Mouse (Mus musculus) macrophage (primary cell): ENCODE results near the gene Gimap3. TPM values are rescaled to one million over a fixed set of nuclear protein-coding genes. Genes with fewer than 3 reads are reported as not detected.

ENCODE experiments used
- H3K27ac ChIP-seq: fragments of 350-480 bp; formaldehyde crosslinking; 2 replicates; pipeline ENCODE4 v1.9.0; 2021
- H3K36me3 ChIP-seq: fragments of 350-480 bp; formaldehyde crosslinking; 2 replicates; pipeline ENCODE4 v1.9.0; 2021; ENCODE audit errors: inconsistent target
- H3K4me3 ChIP-seq: fragments of 350-480 bp; formaldehyde crosslinking; 2 replicates; pipeline ENCODE4 v1.9.0; 2021; ENCODE audit errors: inconsistent target
- H3K79me2 ChIP-seq: fragments of 350-480 bp; formaldehyde crosslinking; 2 replicates; pipeline ENCODE4 v1.9.0; 2021; ENCODE audit errors: inconsistent target
- WGBS: methylation state at CpG from one replicate; pipeline ENCODE4 v1.1.7; 2026; ENCODE audit warnings: inconsistent platforms; ENCODE audit not compliant: missing documents; 5-methylcytosine and 5-hydroxymethylcytosine counted together
- polyA plus RNA-seq: library from polyadenylated mRNA; stranded (reverse); fragments of 250-400 nt; gene quantifications from 3 replicates; pipeline ENCODE4 v1.2.4, GENCODE M21; 2018; ENCODE audit warnings: inconsistent platforms

Gimap3 gene
- polyA plus RNA-seq, 1 experiment from 2014 or later, result 0.32 TPM

DNA sequence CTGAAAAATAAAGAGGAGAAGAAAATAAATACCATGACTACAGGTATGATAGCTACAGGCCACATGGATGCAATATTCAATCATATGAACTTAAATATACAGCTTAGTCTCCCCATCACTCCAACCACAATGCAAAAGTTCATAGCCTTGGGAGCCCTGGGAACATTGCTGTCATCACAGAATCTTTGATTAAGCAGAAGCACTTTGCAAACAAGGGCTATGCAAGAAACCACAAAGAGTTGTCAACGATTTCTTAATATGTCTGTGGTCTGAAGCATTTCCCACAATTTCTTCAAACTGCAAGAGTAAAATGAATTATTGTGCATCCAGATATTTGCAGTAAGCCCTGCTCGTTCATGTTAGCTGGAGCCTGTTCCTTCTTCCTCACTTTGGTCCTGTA, 33.6 kb downstream of the Gimap3 start:
- WGBS, result 0% methylated on average over 2 of the region's 2 CpGs
- H3K27ac ChIP-seq, result no peak overlapping the region
- H3K36me3 ChIP-seq, result no peaks in the 10 kb centered on the region
- H3K79me2 ChIP-seq, result no peaks in the 10 kb centered on the region
- no peak overlapping the region for H3K4me3 ChIP-seq

DNA sequence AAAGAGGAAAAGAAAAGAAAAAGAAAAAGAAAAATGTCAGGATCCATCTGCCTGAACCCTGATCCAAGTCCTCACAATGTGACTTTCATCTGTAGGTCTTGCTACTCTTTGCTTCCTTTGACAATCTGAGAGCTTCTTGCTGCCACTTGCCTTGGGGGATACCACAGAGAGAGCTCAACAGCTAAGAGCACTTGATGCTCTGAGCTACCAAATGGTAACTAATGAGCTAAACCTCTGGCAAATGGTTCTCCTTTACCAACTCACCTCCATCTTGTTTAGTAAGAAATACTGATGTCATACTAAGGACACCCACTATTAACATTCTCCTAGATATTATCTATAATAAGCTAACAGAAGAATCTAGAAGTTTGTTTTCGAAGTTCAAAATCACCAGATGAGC, 37.0 kb downstream of the Gimap3 start:
- no peaks in the 10 kb centered on the region for H3K36me3 ChIP-seq
- no peak overlapping the region for H3K27ac ChIP-seq
- WGBS, result 75% methylated on average over 1 of the region's 1 CpGs
- H3K4me3 ChIP-seq, result no peak overlapping the region
- H3K79me2 ChIP-seq, result no peaks in the 10 kb centered on the region

DNA sequence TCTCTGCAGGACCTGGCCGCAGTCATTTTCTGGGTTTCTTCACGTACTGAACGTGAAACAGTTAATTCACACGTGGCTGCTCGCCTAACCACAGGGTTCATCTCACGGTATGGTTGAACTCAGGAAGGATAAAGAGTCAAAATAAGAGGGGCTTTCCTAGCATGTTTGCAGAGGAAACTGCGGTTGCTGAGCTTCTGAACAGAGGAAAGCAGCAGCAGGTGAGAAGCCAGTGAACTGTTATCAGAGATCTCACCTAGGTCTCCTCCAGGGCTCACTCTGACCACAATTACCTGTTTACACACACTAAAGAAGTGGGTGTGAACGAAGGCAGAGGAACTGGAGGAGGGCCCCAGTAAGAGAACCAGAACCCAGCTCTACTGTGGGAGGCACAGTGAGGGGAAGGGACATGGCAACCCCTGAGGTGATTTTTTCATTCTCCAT, 37.8 kb downstream of the Gimap3 start:
- Histone ChIP-seq H3K36me3 (no peaks in the 10 kb centered on the region), H3K27ac (no peak overlapping the region)
- WGBS, result 4% methylated on average over 8 of the region's 8 CpGs

DNA sequence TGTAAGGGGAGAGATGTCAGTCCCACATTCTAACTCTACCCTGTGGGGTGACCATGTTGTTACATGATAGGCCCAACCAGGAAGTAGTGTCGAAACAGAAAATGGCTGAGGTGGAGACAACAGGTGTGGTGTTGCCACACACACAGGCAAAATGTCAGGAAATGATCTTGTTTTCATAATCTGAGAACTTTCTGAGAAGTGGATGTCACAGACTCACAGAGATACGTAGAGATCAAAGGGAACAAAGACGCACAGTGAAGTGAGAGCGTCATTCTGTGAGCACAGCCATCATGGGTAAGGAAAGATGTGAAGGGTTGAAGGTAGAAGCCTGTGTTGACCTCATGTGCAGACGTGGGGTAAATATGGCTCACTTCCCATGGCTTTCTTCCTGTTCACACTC, 42.9 kb downstream of the Gimap3 start:
- no peak overlapping the region for H3K27ac ChIP-seq
- H3K36me3 ChIP-seq, result no peaks in the 10 kb centered on the region
- no peak overlapping the region for H3K4me3 ChIP-seq
- WGBS, result 76% methylated on average over 5 of the region's 5 CpGs
- H3K79me2 ChIP-seq, result no peaks in the 10 kb centered on the region

More for the DNA sequence above, 37.8 kb downstream of the Gimap3 start:
- H3K79me2 ChIP-seq, result no peaks in the 10 kb centered on the region
- H3K4me3 ChIP-seq, result no peak overlapping the region

DNA sequence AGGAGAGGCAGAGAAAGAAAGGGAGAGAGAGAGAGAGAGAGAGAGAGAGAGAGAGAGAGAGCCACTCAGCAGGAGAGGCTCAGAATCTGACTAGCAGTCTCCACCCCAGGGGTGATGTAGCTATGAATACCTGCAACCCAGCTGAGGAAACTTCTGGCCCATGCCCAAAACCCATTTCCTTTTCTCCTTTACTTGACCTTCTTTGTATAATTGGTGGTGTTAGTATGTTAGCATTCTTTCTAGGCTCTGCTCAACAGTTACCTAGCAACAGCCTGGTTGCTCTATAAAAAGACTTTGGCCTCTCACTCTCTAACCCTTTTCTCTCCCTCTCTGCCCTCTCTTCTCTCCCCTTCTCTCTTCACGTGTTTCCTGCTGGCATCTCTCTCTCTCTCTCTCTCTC, 45.2 kb downstream of the Gimap3 start:
- no peak overlapping the region for H3K27ac ChIP-seq
- H3K4me3 ChIP-seq, result no peak overlapping the region
- WGBS, result 25% methylated on average over 1 of the region's 1 CpGs
- no peaks in the 10 kb centered on the region for H3K79me2 ChIP-seq
- H3K36me3 ChIP-seq, result no peaks in the 10 kb centered on the region

DNA sequence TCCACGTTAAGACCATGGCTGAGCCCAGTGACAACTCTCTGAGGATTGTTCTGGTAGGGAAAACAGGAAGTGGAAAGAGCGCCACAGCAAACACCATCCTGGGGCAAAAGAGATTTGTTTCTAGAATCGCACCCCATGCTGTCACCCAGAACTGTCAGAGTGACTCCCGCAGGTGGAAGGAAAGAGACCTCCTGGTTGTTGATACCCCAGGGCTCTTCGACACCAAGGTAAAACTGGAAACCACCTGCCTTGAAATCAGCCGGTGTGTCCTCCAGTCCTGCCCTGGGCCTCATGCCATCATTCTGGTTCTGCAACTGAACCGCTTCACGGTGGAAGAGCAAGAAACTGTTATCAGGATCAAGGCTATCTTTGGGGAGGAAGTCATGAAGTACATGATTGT, 47.2 kb downstream of the Gimap3 start:
- no peaks in the 10 kb centered on the region for H3K79me2 ChIP-seq
- no peak overlapping the region for H3K4me3 ChIP-seq
- 65% methylated on average over 8 of the region's 8 CpGs for WGBS
- H3K36me3 ChIP-seq, result no peaks in the 10 kb centered on the region
- no peak overlapping the region for H3K27ac ChIP-seq

DNA sequence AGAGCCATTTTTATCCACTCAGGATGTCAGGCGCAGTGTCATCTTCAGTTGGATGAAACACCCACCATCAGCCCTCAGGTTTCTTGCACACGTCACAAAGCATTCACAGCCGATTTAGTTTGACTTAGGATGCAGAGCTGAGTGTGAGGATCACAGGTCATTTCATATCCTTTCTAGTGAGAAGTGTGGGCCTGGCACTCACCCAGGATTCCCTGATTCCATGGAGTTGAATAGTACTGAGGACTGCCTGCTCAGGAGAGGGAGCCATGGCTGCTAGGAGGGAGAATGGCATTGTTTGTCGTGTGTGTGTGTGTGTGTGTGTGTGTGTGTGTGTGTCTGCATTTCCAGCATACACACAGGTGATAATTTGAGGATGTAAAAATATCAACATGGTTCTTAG, 50.3 kb downstream of the Gimap3 start:
- 96% methylated on average over 3 of the region's 4 CpGs for WGBS
- no peaks in the 10 kb centered on the region for H3K79me2 ChIP-seq
- H3K4me3 ChIP-seq, result no peak overlapping the region
- H3K27ac ChIP-seq, result no peak overlapping the region
- no peaks in the 10 kb centered on the region for H3K36me3 ChIP-seq

DNA sequence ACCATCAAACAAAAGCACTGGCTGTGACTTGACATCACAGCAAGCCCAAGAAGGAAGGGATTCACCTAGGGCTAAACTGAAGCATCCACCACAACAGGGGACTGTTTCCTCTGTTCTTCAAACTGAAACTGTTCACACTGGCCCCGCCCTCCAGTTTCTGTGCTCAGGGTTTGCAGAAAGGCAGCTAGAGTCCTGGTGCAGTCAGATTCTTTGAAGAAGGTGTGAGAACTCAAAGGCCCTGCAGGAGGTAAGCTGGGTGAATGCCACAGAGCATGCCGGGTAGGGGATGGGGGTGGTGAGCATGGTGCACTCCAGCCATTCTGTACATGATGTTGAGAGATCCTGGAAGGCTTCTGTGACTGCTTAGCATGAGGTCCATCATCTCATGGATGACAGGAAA, 52.2 kb downstream of the Gimap3 start, which contains the start of the genes Gm28053 and Gimap7:
Gene Gm28053, plus strand, starts transcription at position 153 of the 400 bp plus-strand sequence.
Gene Gimap7, plus strand, starts transcription at position 167 of the 400 bp plus-strand sequence.
- H3K79me2 ChIP-seq, result no peaks in the 10 kb centered on the region
- no peak within 1 kb of the TSS for H3K27ac ChIP-seq
- 14% methylated on average over 2 of the region's 2 CpGs for WGBS
- H3K36me3 ChIP-seq, result no peaks in the 10 kb centered on the region
- no peak within 1 kb of the TSS for H3K4me3 ChIP-seq

Other genes starting within 250 kb of the Gimap3 start
- gene Atp6v0e2, start 233.2 kb downstream of the Gimap3 start, polyA plus RNA-seq, result 0.20 TPM in 1 of 3 replicates, not detected in the others
- 15.1 to 31.1 TPM (median 17.8 TPM) in 3 replicates for gene Lrrc61, start 216.1 kb downstream of the Gimap3 start, polyA plus RNA-seq
- gene Rarres2, start 198.1 kb downstream of the Gimap3 start, polyA plus RNA-seq, result not detected in 3 replicates
- not detected in 3 replicates for gene Gm45021, start 181.2 kb downstream of the Gimap3 start, polyA plus RNA-seq
- 5.1 to 7.5 TPM (median 7.1 TPM) in 3 replicates for gene Repin1, start 177.0 kb downstream of the Gimap3 start, polyA plus RNA-seq
- not detected in 3 replicates for gene Gm44965, start 176.9 kb downstream of the Gimap3 start, polyA plus RNA-seq
- gene Zfp775, start 168.8 kb downstream of the Gimap3 start, polyA plus RNA-seq, result 1.2 to 1.9 TPM (median 1.3 TPM) in 3 replicates
- gene AI854703, start 144.1 kb downstream of the Gimap3 start, polyA plus RNA-seq, result 0.04 TPM in 1 of 3 replicates, not detected in the others
- 0.19 TPM in 1 of 3 replicates, not detected in the others for gene Gimap8, start 123.6 kb downstream of the Gimap3 start, polyA plus RNA-seq
- 0.13 to 0.43 TPM in 2 of 3 replicates, not detected in the other for gene Gimap9, start 94.7 kb downstream of the Gimap3 start, polyA plus RNA-seq
- gene Gimap4, start 86.3 kb downstream of the Gimap3 start, polyA plus RNA-seq, result 0.22 to 1.1 TPM (median 0.44 TPM) in 3 replicates
- gene Gimap6, start 62.6 kb downstream of the Gimap3 start, polyA plus RNA-seq, result 0.79 to 2.1 TPM in 2 of 3 replicates, not detected in the other
- gene Gm28053, start 52.2 kb downstream of the Gimap3 start, polyA plus RNA-seq, result not detected in 3 replicates
- gene Gimap7, start 52.2 kb downstream of the Gimap3 start, polyA plus RNA-seq, result 0.37 TPM in 1 of 3 replicates, not detected in the others
- gene Gimap1, start 31.8 kb downstream of the Gimap3 start, polyA plus RNA-seq, result not detected in 3 replicates
- gene Gimap5, start 24.7 kb downstream of the Gimap3 start, polyA plus RNA-seq, result not detected in 3 replicates
- 11.9 to 62.5 TPM (median 19.0 TPM) in 3 replicates for gene Tmem176a, start 70.1 kb upstream of the Gimap3 start, polyA plus RNA-seq
- 20.8 to 122 TPM (median 51.6 TPM) in 3 replicates for gene Tmem176b, start 70.6 kb upstream of the Gimap3 start, polyA plus RNA-seq
- gene Aoc1, start 102.0 kb upstream of the Gimap3 start, polyA plus RNA-seq, result not detected in 3 replicates
- gene 1600015I10Rik, start 159.0 kb upstream of the Gimap3 start, polyA plus RNA-seq, result not detected in 3 replicates
- not detected in 3 replicates for gene Doxl2, start 204.1 kb upstream of the Gimap3 start, polyA plus RNA-seq
- not detected in 3 replicates for gene Svs1, start 216.0 kb upstream of the Gimap3 start, polyA plus RNA-seq